12 mouse cellular contexts compared by ENCODE assay signal in genomic region chr8:79150544-79151192, GRCm38 (mm10).
A peak's percentile ranks its signal among the peaks of the same experiment; 100 is the strongest.
DNase-seq lines count a peak whose midpoint lies in the region; ATAC-seq and TF ChIP-seq lines count a peak whose summit lies in the region.
"Had no signal": no experiment of that assay in that cellular context is flagged by ENCODE, and none has a peak within 500 bp of the region (broad histone marks: within the 10 kb centered on the region; RNA-seq: fewer than 3 reads in every experiment).

No protein-coding gene starts in this region.

- peaks cover 0 to 15% of the 10 kb centered on the region in 2 experiments; a peak in 1 of 4 replicates for H3K4me1 ChIP-seq in ES-E14 (ENCODE audit: control insufficient read depth in 2 of 2, insufficient read depth in 2 of 2, low read length in 2 of 2, poor library complexity in 1 of 2)
- no peaks in the 10 kb centered on the region for H3K4me1 ChIP-seq in stomach, postnatal 0 days (replicated peaks; ENCODE audit: control insufficient read depth, insufficient read depth)

- intact Hi-C loops in gastrocnemius, postnatal 36 days (cut with DNase I) = no loop called here

- peak; percentile 72; the same call in 1 of the 2 replicates for ATAC-seq in stomach, postnatal 0 days (ENCODE audit: low FRiP score, low TSS enrichment)
- ATAC-seq: hindbrain, postnatal 0 days had no signal

- H3K4me2 ChIP-seq in stomach, postnatal 0 days (replicated peaks; ENCODE audit: low read depth) = no peak overlapping the region
- H3K4me2 ChIP-seq: lung, embryonic 14.5 days had no signal

- TF ChIP-seq EP300 in stomach, postnatal 0 days (optimal IDR thresholded peaks at IDR 0.05) = no peak

- H3K9ac ChIP-seq in ES-E14 (ENCODE audit: insufficient read depth, low read depth, low read length, poor library complexity, severe bottlenecking) = no peak overlapping the region
- no peak overlapping the region for H3K9ac ChIP-seq in stomach, postnatal 0 days (ENCODE audit: low read length)
- H3K9ac ChIP-seq: lung, embryonic 14.5 days had no signal

- no peaks in the 10 kb centered on the region for H3K27me3 ChIP-seq in stomach, postnatal 0 days (ENCODE audit: control insufficient read depth, insufficient read depth, low read length)

- H3K9me3 ChIP-seq in ES-E14 (ENCODE audit: control insufficient read depth, insufficient read depth, low read depth, low read length) = no peaks in the 10 kb centered on the region
- H3K9me3 ChIP-seq in stomach, postnatal 0 days (ENCODE audit: control insufficient read depth, low read length) = no peaks in the 10 kb centered on the region

- WGBS in stomach, postnatal 0 days = 43% methylated on average over 11 of the region's 11 CpGs

- no peak overlapping the region for H3K27ac ChIP-seq in ES-E14 (ENCODE audit: insufficient read depth, low read depth, low read length, poor library complexity, severe bottlenecking)
- H3K27ac ChIP-seq in stomach, postnatal 0 days (replicated peaks) = no peak overlapping the region
- H3K27ac ChIP-seq: hindbrain, postnatal 0 days had no signal

- no peak overlapping the region for H3K4me3 ChIP-seq in ES-E14 (ENCODE audit: insufficient read depth in 1 of 2, low read depth in 1 of 2, low read length in 2 of 2, poor library complexity in 1 of 2, severe bottlenecking in 1 of 2)
- no peak overlapping the region for H3K4me3 ChIP-seq in stomach, postnatal 0 days (ENCODE audit: low read depth, low read length)

- DNase-seq in right cerebral cortex, adult 2 months (ENCODE audit: low spot score in 2 of 2) = peak; percentile 41 to 51
- no peak for DNase-seq in right cerebral cortex, postnatal 14 days
- DNase-seq in ES-E14 (ENCODE audit: low read depth, low spot score) = peak; percentile 22
- peak; percentile 32 for DNase-seq in adrenal gland, postnatal 14 days
- DNase-seq in stomach, postnatal 0 days (ENCODE audit: low spot score) = peak; percentile 25
- no peak for DNase-seq in gastrocnemius, postnatal 36 days
- no peak for DNase-seq in embryo, embryonic 11 days
- DNase-seq: cerebellum, adult 11 months; gastrocnemius, postnatal 10 days; kidney, postnatal 10 days; lung, embryonic 14.5 days had no signal

- in situ Hi-C loops in ES-E14 (cut with MboI; ENCODE audit: low sequenced_read_pairs in 2 of 2, unreplicated experiment in 2 of 2) = no loop called here

- H3K36me3 ChIP-seq in ES-E14 (ENCODE audit: control insufficient read depth, insufficient read depth, low read length, poor library complexity, severe bottlenecking) = peaks cover 3% of the 10 kb centered on the region; the same call in 1 of the 2 replicates
- no peaks in the 10 kb centered on the region for H3K36me3 ChIP-seq in stomach, postnatal 0 days (ENCODE audit: control insufficient read depth, insufficient read depth, low read length)

- TF ChIP-seq CTCF in stomach, postnatal 0 days (IDR thresholded peaks at IDR 0.05; ENCODE audit: low read depth) = no peak

TF ChIP-seq in ES-E14, 5 proteins besides CTCF, POLR2A, EP300 and RAD21:
- TF ChIP-seq MAFK (IDR thresholded peaks at IDR 0.05; ENCODE audit: insufficient read depth, low read depth, low read length) (no peak), CHD2 (IDR thresholded peaks at IDR 0.05; ENCODE audit: low read depth, low read length) (no peak), ZNF384 (IDR thresholded peaks at IDR 0.05; ENCODE audit: low read depth, low read length) (no peak)

Comparison
In these comparisons a context has a peak if more than half of its experiments do, and no peak if none do; other contexts are left out.
1. DNase-seq: peak in right cerebral cortex, adult 2 months (2 of 2), ES-E14 (single experiment), adrenal gland, postnatal 14 days (single experiment) and stomach, postnatal 0 days (single experiment); none in right cerebral cortex, postnatal 14 days (single experiment), gastrocnemius, postnatal 36 days (0 of 2) and embryo, embryonic 11 days (single experiment).